Mouse (Mus musculus): ENCODE results near the gene Stxbp3. TPM values are rescaled to one million over a fixed set of nuclear protein-coding genes. Genes with fewer than 3 reads are reported as not detected.
"Not testable (repeated sequence)": the region's sequence is repeated elsewhere in the genome, so short reads cannot be mapped to it uniquely, and the experiment has no call there.

Gene Stxbp3
- polyA plus RNA-seq, 1 experiment: 32.5 TPM

DNA sequence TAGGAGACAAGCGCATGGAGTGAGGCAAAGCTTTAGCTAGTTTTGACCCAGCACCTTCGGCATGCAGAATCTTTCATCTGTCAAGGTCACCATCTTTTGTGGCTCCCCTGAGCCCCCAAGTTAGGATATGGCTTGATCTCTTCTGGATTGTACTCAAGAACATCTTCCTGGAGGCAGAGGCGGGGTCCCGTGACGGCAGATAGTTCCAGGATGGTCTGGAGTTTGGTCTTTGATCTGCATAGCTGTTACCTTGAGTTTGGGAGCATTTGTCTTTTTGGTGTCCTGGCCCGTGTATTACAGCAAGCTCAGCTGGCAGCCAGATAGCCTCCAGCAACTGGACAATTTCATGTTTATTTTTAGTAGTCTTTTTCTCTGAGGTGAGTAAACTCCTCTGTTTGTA, 3.7 kb upstream of the Stxbp3 start:
- Histone ChIP-seq H3K4me3 (replicated peaks; ENCODE audit: insufficient read depth, low read depth, low read length) (no peak overlapping the region), H3K27me3 (ENCODE audit: control insufficient read depth, insufficient read depth, low read length) (no peaks in the 10 kb centered on the region), H3K4me1 (ENCODE audit: control insufficient read depth, insufficient read depth, low read length) (0 out of 2 replicates have a peak, but pooled peaks cover 2% of the 10 kb centered on the region), H3K27ac (ENCODE audit: insufficient read depth, low read length) (no peak overlapping the region)
- DNase-seq: no peak
- 83% methylated on average over 6 of the region's 6 CpGs for WGBS
- TF ChIP-seq CTCF (IDR thresholded peaks at IDR 0.05; ENCODE audit: borderline replicate concordance, insufficient read depth, low read depth, low read length) (no peak), POLR2A (IDR thresholded peaks at IDR 0.05; ENCODE audit: borderline replicate concordance, insufficient read depth, low read length) (no peak)

DNA sequence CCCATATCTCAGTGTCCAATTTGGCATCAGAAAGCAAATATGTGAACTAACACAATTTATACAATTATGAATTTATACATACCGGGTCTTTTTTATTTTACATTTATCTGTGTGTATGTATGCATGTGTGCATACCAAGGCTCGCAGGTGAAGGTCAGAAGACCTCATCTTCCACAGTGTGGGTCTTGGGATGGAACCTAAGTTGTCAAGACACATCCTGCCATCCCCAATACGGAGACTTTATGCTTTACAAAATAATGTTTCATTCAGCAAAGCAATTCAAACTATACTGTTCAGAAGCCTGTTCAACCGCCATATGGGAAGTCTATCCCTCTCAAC, 359 bp upstream of the Stxbp3 start:
- peak overlapping the region; percentile 36 for H3K4me3 ChIP-seq (replicated peaks; ENCODE audit: insufficient read depth, low read depth, low read length)
- WGBS: 60% methylated on average over 4 of the region's 4 CpGs
- H3K4me1 ChIP-seq (ENCODE audit: control insufficient read depth, insufficient read depth, low read length): 0 out of 2 replicates have a peak, but pooled peaks cover 2% of the 10 kb centered on the region
- no peaks in the 10 kb centered on the region for H3K27me3 ChIP-seq (ENCODE audit: control insufficient read depth, insufficient read depth, low read length)
- H3K27ac ChIP-seq (ENCODE audit: insufficient read depth, low read length): no peak overlapping the region
- DNase-seq: no peak
- TF ChIP-seq POLR2A (IDR thresholded peaks at IDR 0.05; ENCODE audit: borderline replicate concordance, insufficient read depth, low read length): no peak
- no peak for TF ChIP-seq CTCF (IDR thresholded peaks at IDR 0.05; ENCODE audit: borderline replicate concordance, insufficient read depth, low read depth, low read length)

DNA sequence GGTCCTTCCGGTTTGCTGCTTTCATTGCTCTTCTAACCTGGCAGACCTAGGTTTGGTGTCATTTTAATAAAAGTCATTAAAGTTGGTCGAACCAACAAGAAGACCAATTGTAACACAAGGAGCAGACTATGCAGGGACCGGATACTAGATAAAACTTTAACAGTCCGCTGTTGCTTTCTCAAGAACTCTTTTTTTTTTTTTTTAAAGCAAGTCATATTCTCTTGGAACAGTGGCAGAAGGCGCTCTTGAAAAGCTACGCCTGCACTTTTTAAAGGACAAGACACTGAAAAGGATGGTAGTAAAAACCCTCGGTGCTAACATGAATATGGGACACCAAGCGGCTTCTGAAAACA, 703 bp downstream of the Stxbp3 start:
- no peak for DNase-seq
- H3K27me3 ChIP-seq (ENCODE audit: control insufficient read depth, insufficient read depth, low read length): no peaks in the 10 kb centered on the region
- H3K27ac ChIP-seq (ENCODE audit: insufficient read depth, low read length): peak overlapping the region; percentile 57; the same call in 1 of the 2 replicates
- 0 out of 2 replicates have a peak, but pooled peaks cover 2% of the 10 kb centered on the region for H3K4me1 ChIP-seq (ENCODE audit: control insufficient read depth, insufficient read depth, low read length)
- H3K4me3 ChIP-seq (replicated peaks; ENCODE audit: insufficient read depth, low read depth, low read length): peak overlapping the region; percentile 86
- WGBS: 4% methylated on average over 8 of the region's 8 CpGs
- TF ChIP-seq CTCF (IDR thresholded peaks at IDR 0.05; ENCODE audit: borderline replicate concordance, insufficient read depth, low read depth, low read length) (no peak), POLR2A (IDR thresholded peaks at IDR 0.05; ENCODE audit: borderline replicate concordance, insufficient read depth, low read length) (no peak)

DNA sequence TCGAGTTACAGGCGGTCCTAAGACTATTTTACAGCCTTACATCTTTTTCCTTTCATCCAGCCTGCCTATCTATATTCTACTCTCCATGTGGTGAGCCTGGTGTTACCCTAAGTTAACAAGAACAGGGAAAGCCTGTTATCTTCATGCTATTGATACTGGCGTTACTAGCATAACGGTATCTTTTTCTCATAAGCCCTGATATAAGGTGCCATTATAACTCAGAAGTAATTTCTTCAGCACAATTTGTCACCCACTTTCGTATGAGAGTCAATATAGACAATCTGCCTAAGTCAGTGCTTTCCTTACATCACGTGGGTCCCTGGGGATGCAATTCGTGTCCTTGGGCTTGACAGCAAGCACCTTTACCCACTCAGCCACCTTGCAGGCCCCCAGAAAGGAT, 1.3 kb downstream of the Stxbp3 start:
- H3K27ac ChIP-seq (ENCODE audit: insufficient read depth, low read length): no peak overlapping the region
- H3K4me3 ChIP-seq (replicated peaks; ENCODE audit: insufficient read depth, low read depth, low read length): peak overlapping the region; percentile 19
- H3K27me3 ChIP-seq (ENCODE audit: control insufficient read depth, insufficient read depth, low read length): no peaks in the 10 kb centered on the region
- WGBS: 84% methylated on average over 7 of the region's 7 CpGs
- DNase-seq: no peak
- TF ChIP-seq POLR2A (IDR thresholded peaks at IDR 0.05; ENCODE audit: borderline replicate concordance, insufficient read depth, low read length) (no peak), CTCF (IDR thresholded peaks at IDR 0.05; ENCODE audit: borderline replicate concordance, insufficient read depth, low read depth, low read length) (no peak)
- H3K4me1 ChIP-seq (ENCODE audit: control insufficient read depth, insufficient read depth, low read length): 0 out of 2 replicates have a peak, but pooled peaks cover 2% of the 10 kb centered on the region

DNA sequence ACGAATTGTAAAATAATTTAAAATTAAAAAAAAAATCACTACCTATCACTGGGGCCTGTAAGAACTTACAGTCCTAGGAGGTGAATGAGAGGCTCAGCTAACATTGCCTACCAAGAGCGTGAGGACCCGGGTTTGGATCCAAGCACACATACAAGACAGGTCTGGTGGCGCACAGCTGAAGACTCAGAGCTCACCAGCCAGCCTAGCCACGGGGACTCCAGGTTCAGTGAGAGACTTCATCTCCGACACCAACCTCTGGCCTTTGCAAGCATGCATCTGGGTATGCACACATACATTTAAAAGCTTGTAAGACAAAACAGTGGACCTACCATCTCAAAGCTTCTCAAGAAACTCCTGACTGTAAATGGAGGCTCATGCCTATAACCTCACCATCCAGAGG, 3.4 kb downstream of the Stxbp3 start:
- 92% methylated on average over 6 of the region's 6 CpGs for WGBS
- TF ChIP-seq POLR2A (IDR thresholded peaks at IDR 0.05; ENCODE audit: borderline replicate concordance, insufficient read depth, low read length) (no peak), CTCF (IDR thresholded peaks at IDR 0.05; ENCODE audit: borderline replicate concordance, insufficient read depth, low read depth, low read length) (no peak)
- Histone ChIP-seq H3K4me3 (replicated peaks; ENCODE audit: insufficient read depth, low read depth, low read length) (no peak overlapping the region), H3K27me3 (ENCODE audit: control insufficient read depth, insufficient read depth, low read length) (no peaks in the 10 kb centered on the region), H3K4me1 (ENCODE audit: control insufficient read depth, insufficient read depth, low read length) (0 out of 2 replicates have a peak, but pooled peaks cover 2% of the 10 kb centered on the region), H3K27ac (ENCODE audit: insufficient read depth, low read length) (no peak overlapping the region)
- no peak for DNase-seq

DNA sequence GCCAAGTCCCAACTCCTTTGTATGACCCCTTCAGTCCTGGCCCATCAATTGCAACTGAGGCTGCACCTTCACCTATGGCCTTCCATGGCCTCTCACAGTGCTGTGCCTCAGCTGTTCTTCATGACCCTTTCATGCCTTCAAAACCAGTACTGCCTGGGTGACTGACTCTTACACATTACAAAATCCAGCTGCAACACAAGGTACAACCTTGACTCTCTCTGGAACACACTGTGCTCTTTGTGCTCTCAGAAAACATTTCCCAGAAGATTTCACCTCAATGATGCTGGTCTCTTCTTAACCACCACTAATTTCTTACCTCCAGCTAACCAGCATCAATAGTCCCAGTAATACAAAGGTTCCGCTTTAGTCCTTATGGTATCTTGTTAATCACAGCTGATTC, 6.6 kb downstream of the Stxbp3 start:
- WGBS: 100% methylated on average over 1 of the region's 1 CpGs

DNA sequence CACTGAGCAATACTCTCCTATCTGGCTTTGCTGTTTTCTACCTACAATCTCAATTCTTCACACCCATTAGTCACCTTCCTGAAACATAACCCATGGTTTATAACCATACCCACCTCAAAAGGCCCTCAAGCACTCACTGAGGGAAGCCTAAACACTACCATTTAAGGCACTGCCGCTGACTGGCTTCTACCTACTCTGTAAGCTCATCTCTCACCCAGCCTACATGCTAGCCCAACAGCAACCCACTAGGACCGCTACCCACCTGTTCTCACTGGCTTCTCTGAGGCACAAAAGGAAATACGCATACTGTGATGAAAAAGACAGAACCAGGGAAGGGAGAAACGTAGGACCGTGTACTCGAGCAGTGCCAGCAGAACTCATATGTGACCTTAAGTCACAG, 8.6 kb downstream of the Stxbp3 start:
- 92% methylated on average over 6 of the region's 6 CpGs for WGBS
- DNase-seq: no peak
- no peak for TF ChIP-seq CTCF (IDR thresholded peaks at IDR 0.05; ENCODE audit: borderline replicate concordance, insufficient read depth, low read depth, low read length)
- no peak for TF ChIP-seq POLR2A (IDR thresholded peaks at IDR 0.05; ENCODE audit: borderline replicate concordance, insufficient read depth, low read length)

More for the DNA sequence above, 6.6 kb downstream of the Stxbp3 start:
- not testable (repeated sequence) for H3K4me3 ChIP-seq (replicated peaks; ENCODE audit: insufficient read depth, low read depth, low read length); H3K4me1 ChIP-seq (ENCODE audit: control insufficient read depth, insufficient read depth, low read length); H3K27me3 ChIP-seq (ENCODE audit: control insufficient read depth, insufficient read depth, low read length); DNase-seq; H3K27ac ChIP-seq (ENCODE audit: insufficient read depth, low read length)

DNA sequence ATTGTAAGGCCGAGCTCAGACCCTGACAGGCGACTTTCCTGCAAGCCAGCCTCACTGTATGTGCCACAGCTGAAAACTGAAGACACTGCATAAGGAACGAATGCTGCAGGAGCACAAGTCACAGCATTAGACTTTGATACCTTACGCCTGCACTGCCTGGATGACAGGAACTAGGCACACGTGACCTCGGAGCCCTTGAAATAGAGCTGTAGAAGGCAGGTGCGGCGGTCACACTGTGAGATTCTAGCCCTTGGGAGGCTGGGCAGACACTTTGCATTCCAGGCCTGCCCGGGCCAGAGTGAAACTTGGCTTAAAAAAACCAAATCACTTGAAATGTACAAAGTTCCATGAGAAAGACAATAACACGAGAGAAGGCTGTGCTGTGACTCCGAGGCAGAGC, 9.8 kb downstream of the Stxbp3 start:
- no peak overlapping the region for H3K27ac ChIP-seq (ENCODE audit: insufficient read depth, low read length)
- H3K4me1 ChIP-seq (ENCODE audit: control insufficient read depth, insufficient read depth, low read length): no peaks in the 10 kb centered on the region
- no peak overlapping the region for H3K4me3 ChIP-seq (replicated peaks; ENCODE audit: insufficient read depth, low read depth, low read length)
- no peaks in the 10 kb centered on the region for H3K27me3 ChIP-seq (ENCODE audit: control insufficient read depth, insufficient read depth, low read length)
- TF ChIP-seq POLR2A (IDR thresholded peaks at IDR 0.05; ENCODE audit: borderline replicate concordance, insufficient read depth, low read length): no peak
- TF ChIP-seq CTCF (IDR thresholded peaks at IDR 0.05; ENCODE audit: borderline replicate concordance, insufficient read depth, low read depth, low read length): no peak
- DNase-seq: no peak
- 80% methylated on average over 11 of the region's 11 CpGs for WGBS

More for the DNA sequence above, 8.6 kb downstream of the Stxbp3 start:
- Histone ChIP-seq H3K4me1 (ENCODE audit: control insufficient read depth, insufficient read depth, low read length) (no peaks in the 10 kb centered on the region), H3K27me3 (ENCODE audit: control insufficient read depth, insufficient read depth, low read length) (no peaks in the 10 kb centered on the region), H3K4me3 (replicated peaks; ENCODE audit: insufficient read depth, low read depth, low read length) (no peak overlapping the region), H3K27ac (ENCODE audit: insufficient read depth, low read length) (no peak overlapping the region)
